Mouse (Mus musculus) spleen, adult 2 months (tissue): ENCODE measurements around the gene Trabd2b.

Source experiments
- CTCF ChIP-seq: fragments of 200-500 bp; IDR thresholded peaks from 2 replicates; pipeline ENCODE4 v1.5.1; 2011; ENCODE audit warnings: mild to moderate bottlenecking, inconsistent platforms; ENCODE audit not compliant: insufficient read depth, insufficient read length, insufficient replicate concordance; ENCODE audit errors: extremely low read depth
- POLR2A ChIP-seq: fragments of 200-500 bp; IDR thresholded peaks from 2 replicates; pipeline ENCODE4 v1.6.1; 2011; ENCODE audit warnings: low read depth, low read length, inconsistent platforms

DNA sequence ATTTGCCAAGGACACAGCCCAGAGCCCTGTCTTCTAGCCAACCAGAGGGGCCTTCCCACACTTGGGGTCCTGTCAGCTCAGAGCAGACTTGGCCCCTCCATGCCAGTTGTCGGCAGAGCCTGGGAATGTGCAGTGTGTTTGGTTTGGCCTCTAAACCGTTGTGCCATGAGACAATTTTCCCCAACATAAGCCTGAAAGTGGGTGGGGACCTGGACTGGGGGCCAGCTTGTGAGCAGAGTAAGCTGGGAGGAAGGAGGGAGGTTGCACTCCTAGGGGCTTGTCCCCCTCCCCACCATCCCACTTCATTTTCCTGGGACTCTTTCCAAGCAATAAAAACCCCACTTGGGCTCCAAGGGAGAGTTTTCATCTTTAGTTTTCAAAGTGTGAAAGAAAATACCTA is 201.3 kb downstream of the Trabd2b start:
- TF ChIP-seq CTCF = no peak
- no peak for TF ChIP-seq POLR2A
